Mouse (Mus musculus): ENCODE results near the gene F2rl1. TPM values are rescaled to one million over a fixed set of nuclear protein-coding genes. Genes with fewer than 3 reads are reported as not detected.
"Not testable (repeated sequence)": the region's sequence is repeated elsewhere in the genome, so short reads cannot be mapped to it uniquely, and the experiment has no call there.

The F2rl1 gene
- polyA plus RNA-seq, 1 experiment = not detected

DNA sequence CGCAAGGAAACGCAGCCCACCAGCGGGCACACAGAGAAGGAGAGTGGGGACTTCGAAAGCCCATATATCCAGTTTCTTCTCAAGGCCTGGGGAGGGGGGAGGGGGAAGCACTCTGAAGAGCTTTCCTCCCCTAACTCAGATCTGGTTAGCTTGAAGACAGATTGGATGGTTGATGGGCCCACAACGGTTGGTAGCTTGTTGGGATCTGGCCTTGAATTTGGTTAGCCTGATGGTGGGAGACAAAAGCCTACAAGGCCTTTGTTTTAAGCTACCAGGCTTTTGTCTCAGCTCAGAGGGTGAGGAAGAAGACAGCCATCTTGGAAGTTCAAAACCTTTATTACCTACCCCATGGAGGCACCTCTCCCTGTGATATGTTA lies 11.1 kb upstream of the F2rl1 start:
- TF ChIP-seq TCF3 (IDR thresholded peaks at IDR 0.05; ENCODE audit: insufficient read length, low read depth) (no peak), POLR2AphosphoS2 (IDR thresholded peaks at IDR 0.05; ENCODE audit: insufficient read length, low read depth) (no peak), CEBPB (IDR thresholded peaks at IDR 0.05; ENCODE audit: insufficient read depth, poor library complexity, severe bottlenecking) (no peak), MAX (IDR thresholded peaks at IDR 0.05; ENCODE audit: low read depth) (no peak), MYOG (IDR thresholded peaks at IDR 0.05; ENCODE audit: control insufficient read depth in 1 of 3, insufficient read depth in 1 of 3, insufficient read length in 2 of 3, low read depth in 2 of 3) (no peak), USF1 (IDR thresholded peaks at IDR 0.05; ENCODE audit: low read depth) (no peak), REST (IDR thresholded peaks at IDR 0.05; ENCODE audit: insufficient read depth, insufficient read length) (no peak), MYOD1 (IDR thresholded peaks at IDR 0.05; ENCODE audit: control insufficient read depth in 1 of 3, insufficient read length in 2 of 3, low read depth in 2 of 3) (no peak)
- H3K79me2 ChIP-seq (ENCODE audit: control insufficient read depth, insufficient read depth) = no peaks in the 10 kb centered on the region
- H3K36me3 ChIP-seq (ENCODE audit: control insufficient read depth, insufficient read depth) = no peaks in the 10 kb centered on the region
- H3K27me3 ChIP-seq (ENCODE audit: control insufficient read depth, insufficient read depth, insufficient read length) = no peaks in the 10 kb centered on the region
- H3ac ChIP-seq (ENCODE audit: control insufficient read depth, insufficient read length) = no peak overlapping the region
- no peak overlapping the region for H3K4me3 ChIP-seq
- no peak overlapping the region for H3K4me2 ChIP-seq (ENCODE audit: low read depth)

- Histone ChIP-seq H3K79me2 (ENCODE audit: control insufficient read depth, insufficient read depth) (no peaks in the 10 kb centered on the region), H3K36me3 (ENCODE audit: control insufficient read depth, insufficient read depth) (no peaks in the 10 kb centered on the region), H3ac (ENCODE audit: control insufficient read depth, insufficient read length) (no peak overlapping the region), H3K27me3 (ENCODE audit: control insufficient read depth, insufficient read depth, insufficient read length) (no peaks in the 10 kb centered on the region), H3K4me3 (no peak overlapping the region), H3K4me2 (ENCODE audit: low read depth) (peak overlapping the region; percentile 59)
- TF ChIP-seq USF1 (IDR thresholded peaks at IDR 0.05; ENCODE audit: low read depth) = no peak
- peak in 2 of 3 experiments; percentile 18 to 38 for TF ChIP-seq MYOD1 (IDR thresholded peaks at IDR 0.05; ENCODE audit: control insufficient read depth in 1 of 3, insufficient read length in 2 of 3, low read depth in 2 of 3)
These were observed 10.6 kb upstream of the F2rl1 start for GRCm38 (mm10) chr13:95535461-95536116.

DNA sequence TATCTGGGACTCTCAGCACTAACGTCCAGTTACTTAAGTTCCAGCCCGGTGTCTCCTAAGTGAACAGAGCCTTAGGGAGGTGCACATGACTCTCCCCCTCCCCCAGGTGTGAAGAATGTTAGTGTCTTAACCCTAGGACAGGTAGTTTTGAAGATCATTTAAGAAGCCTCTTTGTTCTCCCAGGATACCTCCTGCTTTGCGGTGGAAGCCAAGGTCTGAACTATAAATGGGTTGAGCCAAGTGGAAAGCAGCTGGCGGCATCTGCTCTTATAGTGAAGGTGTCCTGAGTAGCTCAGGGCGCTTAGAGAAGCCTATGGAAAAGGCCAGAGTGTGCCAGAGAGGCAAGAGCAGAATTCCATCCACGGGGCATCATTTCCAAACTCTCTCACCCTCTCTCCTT lies 10.0 kb upstream of the F2rl1 start:
- no peak overlapping the region for H3ac ChIP-seq (ENCODE audit: control insufficient read depth, insufficient read length)
- no peaks in the 10 kb centered on the region for H3K79me2 ChIP-seq (ENCODE audit: control insufficient read depth, insufficient read depth)
- H3K27me3 ChIP-seq (ENCODE audit: control insufficient read depth, insufficient read depth, insufficient read length) = no peaks in the 10 kb centered on the region
- H3K4me2 ChIP-seq (ENCODE audit: low read depth) = peak overlapping the region; percentile 59
- H3K4me3 ChIP-seq = no peak overlapping the region
- no peak for TF ChIP-seq MYOD1 (IDR thresholded peaks at IDR 0.05; ENCODE audit: control insufficient read depth in 1 of 3, insufficient read length in 2 of 3, low read depth in 2 of 3)
- TF ChIP-seq TCF12 (IDR thresholded peaks at IDR 0.05; ENCODE audit: insufficient read depth, poor library complexity, severe bottlenecking) = no peak
- no peak for TF ChIP-seq E2F4 (IDR thresholded peaks at IDR 0.05; ENCODE audit: insufficient read depth)
- no peak for TF ChIP-seq TCF3 (IDR thresholded peaks at IDR 0.05; ENCODE audit: insufficient read length, low read depth)
- TF ChIP-seq POLR2AphosphoS2 (IDR thresholded peaks at IDR 0.05; ENCODE audit: insufficient read length, low read depth) = no peak
- no peak for TF ChIP-seq MAX (IDR thresholded peaks at IDR 0.05; ENCODE audit: low read depth)
- TF ChIP-seq POLR2A (IDR thresholded peaks at IDR 0.05; ENCODE audit: insufficient read length, low read depth) = no peak
- no peak for TF ChIP-seq SRF (IDR thresholded peaks at IDR 0.05; ENCODE audit: control insufficient read depth, insufficient read length, low read depth)
- no peak for TF ChIP-seq CEBPB (IDR thresholded peaks at IDR 0.05; ENCODE audit: insufficient read depth, poor library complexity, severe bottlenecking)
- no peak for TF ChIP-seq USF1 (IDR thresholded peaks at IDR 0.05; ENCODE audit: low read depth)
- no peak for TF ChIP-seq MYOG (IDR thresholded peaks at IDR 0.05; ENCODE audit: control insufficient read depth in 1 of 3, insufficient read depth in 1 of 3, insufficient read length in 2 of 3, low read depth in 2 of 3)
- no peak for TF ChIP-seq REST (IDR thresholded peaks at IDR 0.05; ENCODE audit: insufficient read depth, insufficient read length)
- no peaks in the 10 kb centered on the region for H3K36me3 ChIP-seq (ENCODE audit: control insufficient read depth, insufficient read depth)

DNA sequence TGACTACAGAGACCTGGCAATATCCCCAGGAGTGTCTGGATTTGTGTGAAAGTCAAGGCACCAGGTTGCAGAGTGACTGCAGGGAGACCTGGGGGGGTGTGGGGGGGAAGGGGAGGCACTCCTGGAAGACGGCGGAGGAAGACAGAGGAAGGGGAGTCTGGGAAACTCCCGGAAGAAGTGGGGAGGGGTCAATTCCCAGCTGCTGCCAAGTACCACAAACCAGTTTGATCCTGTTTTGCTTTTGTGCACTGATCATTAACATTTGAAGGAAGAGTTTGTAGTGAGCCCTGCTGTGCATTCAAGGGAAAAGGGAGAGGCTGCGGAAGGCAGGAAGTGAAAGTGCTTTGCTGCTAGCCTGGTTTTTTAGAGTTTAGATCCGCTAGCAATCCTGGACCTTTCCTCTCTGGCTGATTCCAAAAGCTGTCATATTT lies 9.1 kb upstream of the F2rl1 start:
- H3K79me2 ChIP-seq (ENCODE audit: control insufficient read depth, insufficient read depth) = no peaks in the 10 kb centered on the region
- no peak overlapping the region for H3K4me3 ChIP-seq
- H3K4me2 ChIP-seq (ENCODE audit: low read depth) = no peak overlapping the region
- no peak overlapping the region for H3ac ChIP-seq (ENCODE audit: control insufficient read depth, insufficient read length)
- no peaks in the 10 kb centered on the region for H3K36me3 ChIP-seq (ENCODE audit: control insufficient read depth, insufficient read depth)
- H3K27me3 ChIP-seq (ENCODE audit: control insufficient read depth, insufficient read depth, insufficient read length) = no peaks in the 10 kb centered on the region
- TF ChIP-seq POLR2A (IDR thresholded peaks at IDR 0.05; ENCODE audit: insufficient read length, low read depth) (no peak), MYOG (IDR thresholded peaks at IDR 0.05; ENCODE audit: control insufficient read depth in 1 of 3, insufficient read depth in 1 of 3, insufficient read length in 2 of 3, low read depth in 2 of 3) (no peak), USF1 (IDR thresholded peaks at IDR 0.05; ENCODE audit: low read depth) (no peak), MAX (IDR thresholded peaks at IDR 0.05; ENCODE audit: low read depth) (no peak), TCF12 (IDR thresholded peaks at IDR 0.05; ENCODE audit: insufficient read depth, poor library complexity, severe bottlenecking) (no peak), SRF (IDR thresholded peaks at IDR 0.05; ENCODE audit: control insufficient read depth, insufficient read length, low read depth) (no peak), MYOD1 (IDR thresholded peaks at IDR 0.05; ENCODE audit: control insufficient read depth in 1 of 3, insufficient read length in 2 of 3, low read depth in 2 of 3) (no peak), REST (IDR thresholded peaks at IDR 0.05; ENCODE audit: insufficient read depth, insufficient read length) (no peak), POLR2AphosphoS2 (IDR thresholded peaks at IDR 0.05; ENCODE audit: insufficient read length, low read depth) (no peak), E2F4 (IDR thresholded peaks at IDR 0.05; ENCODE audit: insufficient read depth) (no peak)

DNA sequence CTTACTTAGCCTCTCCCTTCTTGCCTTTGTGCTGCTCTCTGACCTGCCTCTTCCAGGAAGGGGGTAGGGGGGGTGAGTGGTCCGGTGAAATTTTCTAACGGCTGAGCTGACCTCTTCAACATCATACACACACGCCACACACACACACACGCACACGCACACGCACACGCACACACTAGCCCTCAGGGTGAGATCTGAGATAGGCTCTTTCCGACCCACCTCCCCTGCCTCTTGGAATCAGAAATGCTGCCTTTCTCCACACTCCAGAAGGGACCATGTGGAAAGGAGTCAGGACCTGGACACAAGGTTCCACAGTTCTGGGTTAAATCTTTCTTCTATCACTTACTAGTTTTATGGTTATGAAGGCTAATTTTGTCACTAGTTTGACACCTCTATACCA lies 8.6 kb upstream of the F2rl1 start:
- H3K27me3 ChIP-seq (ENCODE audit: control insufficient read depth, insufficient read depth, insufficient read length) = no peaks in the 10 kb centered on the region
- no peaks in the 10 kb centered on the region for H3K79me2 ChIP-seq (ENCODE audit: control insufficient read depth, insufficient read depth)
- H3K4me3 ChIP-seq = no peak overlapping the region
- no peak overlapping the region for H3K4me2 ChIP-seq (ENCODE audit: low read depth)
- no peaks in the 10 kb centered on the region for H3K36me3 ChIP-seq (ENCODE audit: control insufficient read depth, insufficient read depth)
- TF ChIP-seq E2F4 (IDR thresholded peaks at IDR 0.05; ENCODE audit: insufficient read depth) = no peak
- TF ChIP-seq REST (IDR thresholded peaks at IDR 0.05; ENCODE audit: insufficient read depth, insufficient read length) = no peak
- no peak for TF ChIP-seq MAX (IDR thresholded peaks at IDR 0.05; ENCODE audit: low read depth)
- TF ChIP-seq POLR2AphosphoS2 (IDR thresholded peaks at IDR 0.05; ENCODE audit: insufficient read length, low read depth) = no peak
- TF ChIP-seq SRF (IDR thresholded peaks at IDR 0.05; ENCODE audit: control insufficient read depth, insufficient read length, low read depth) = no peak
- TF ChIP-seq USF1 (IDR thresholded peaks at IDR 0.05; ENCODE audit: low read depth) = no peak
- TF ChIP-seq TCF3 (IDR thresholded peaks at IDR 0.05; ENCODE audit: insufficient read length, low read depth) = no peak
- TF ChIP-seq MYOG (IDR thresholded peaks at IDR 0.05; ENCODE audit: control insufficient read depth in 1 of 3, insufficient read depth in 1 of 3, insufficient read length in 2 of 3, low read depth in 2 of 3) = no peak
- no peak for TF ChIP-seq POLR2A (IDR thresholded peaks at IDR 0.05; ENCODE audit: insufficient read length, low read depth)
- TF ChIP-seq CEBPB (IDR thresholded peaks at IDR 0.05; ENCODE audit: insufficient read depth, poor library complexity, severe bottlenecking) = no peak
- no peak for TF ChIP-seq TCF12 (IDR thresholded peaks at IDR 0.05; ENCODE audit: insufficient read depth, poor library complexity, severe bottlenecking)
- TF ChIP-seq MYOD1 (IDR thresholded peaks at IDR 0.05; ENCODE audit: control insufficient read depth in 1 of 3, insufficient read length in 2 of 3, low read depth in 2 of 3) = no peak
- H3ac ChIP-seq (ENCODE audit: control insufficient read depth, insufficient read length) = no peak overlapping the region

GRCm38 (mm10) chr13:95533121-95533520 lies 8.1 kb upstream of the F2rl1 start:
- H3ac ChIP-seq (ENCODE audit: control insufficient read depth, insufficient read length); H3K4me3 ChIP-seq; H3K79me2 ChIP-seq (ENCODE audit: control insufficient read depth, insufficient read depth); H3K36me3 ChIP-seq (ENCODE audit: control insufficient read depth, insufficient read depth); H3K27me3 ChIP-seq (ENCODE audit: control insufficient read depth, insufficient read depth, insufficient read length); H3K4me2 ChIP-seq (ENCODE audit: low read depth): not testable (repeated sequence)
